Mouse (Mus musculus): ENCODE results near the gene Gpr75. TPM values are rescaled to one million over a fixed set of nuclear protein-coding genes. Genes with fewer than 3 reads are reported as not detected.

Gene Gpr75
- polyA plus RNA-seq, 1 experiment = 0.06 TPM

GRCm38 (mm10) chr11:30928498-30928897 lies 43.3 kb downstream of the Gpr75 start:
- peaks cover 31% of the 10 kb centered on the region for H3K36me3 ChIP-seq (ENCODE audit: control insufficient read depth, insufficient read depth)

More at GRCm38 (mm10) chr11:30928498-30928897, 43.3 kb downstream of the Gpr75 start:
- Histone ChIP-seq H3K79me2 (ENCODE audit: control insufficient read depth, insufficient read depth) (no peaks in the 10 kb centered on the region), H3K4me3 (ENCODE audit: insufficient read depth, poor library complexity, severe bottlenecking) (no peak overlapping the region), H3ac (ENCODE audit: control insufficient read depth, insufficient read length, low read depth) (no peak overlapping the region), H3K79me3 (ENCODE audit: low read depth) (no peaks in the 10 kb centered on the region), H3K27me3 (ENCODE audit: control insufficient read depth, insufficient read depth, insufficient read length) (no peaks in the 10 kb centered on the region)
- TF ChIP-seq MYOD1 (IDR thresholded peaks at IDR 0.05; ENCODE audit: control insufficient read depth, insufficient read length, low read depth) = no peak
- no peak for TF ChIP-seq USF1 (IDR thresholded peaks at IDR 0.05; ENCODE audit: low read depth)
- no peak for TF ChIP-seq CTCF (IDR thresholded peaks at IDR 0.05; ENCODE audit: control insufficient read depth, insufficient read depth, insufficient read length)
- TF ChIP-seq MYOG (IDR thresholded peaks at IDR 0.05; ENCODE audit: control insufficient read depth, extremely low read depth, insufficient read length) = no peak
- TF ChIP-seq MAX (IDR thresholded peaks at IDR 0.05) = no peak
- no peak for TF ChIP-seq CEBPB (IDR thresholded peaks at IDR 0.05; ENCODE audit: low read depth)
- TF ChIP-seq FOSL1 (IDR thresholded peaks at IDR 0.05; ENCODE audit: insufficient read depth, low read length, poor library complexity, severe bottlenecking) = no peak

Other genes starting within 250 kb of the Gpr75 start
- 4.8 TPM for gene Acyp2, start 235.8 kb upstream of the Gpr75 start, polyA plus RNA-seq (2012; fragmentation: generic; extraction: Trizol)
- gene Psme4, start 113.6 kb upstream of the Gpr75 start, polyA plus RNA-seq (2012; fragmentation: generic; extraction: Trizol) = 13.3 TPM
- gene Asb3, start 58 bp downstream of the Gpr75 start, polyA plus RNA-seq (2012; fragmentation: generic; extraction: Trizol) = 6.4 TPM
- 10.3 TPM for gene Erlec1, start 69.0 kb downstream of the Gpr75 start, polyA plus RNA-seq (2012; fragmentation: generic; extraction: Trizol)
- gene Chac2, start 101.0 kb downstream of the Gpr75 start, polyA plus RNA-seq (2012; fragmentation: generic; extraction: Trizol) = 4.2 TPM

All from C2C12 (cell line).